Mouse (Mus musculus) kidney, postnatal 0 days (tissue): Measurements from ENCODE around the gene AI837181. TPM values are rescaled to one million over a fixed set of nuclear protein-coding genes. Genes with fewer than 3 reads are reported as not detected.

Experiments
- ATAC-seq: fragments of 200-750 bp; cut with Nextera tagmentation; replicated peaks from 2 replicates; pipeline ENCODE4 v1.8.0; 2017; ENCODE audit warnings: low read depth, moderate number of reproducible peaks, moderate TSS enrichment, moderate library complexity; ENCODE audit not compliant: low FRiP score
- DNase-seq: peaks from one replicate; pipeline ENCODE4 v3.0.0-alpha.2; 2016; ENCODE audit warnings: low spot score
- H3K27ac ChIP-seq: fragments of 300-500 bp; sonication (generic); 2 replicates; pipeline ENCODE4 v1.5.1; 2014; ENCODE audit warnings: mild to moderate bottlenecking
- H3K27me3 ChIP-seq: fragments of 300-500 bp; sonication (generic); 2 replicates; pipeline ENCODE4 v1.6.1; 2014; ENCODE audit warnings: low read length, mixed read lengths; ENCODE audit not compliant: insufficient read depth
- H3K36me3 ChIP-seq: fragments of 300-500 bp; sonication (generic); 2 replicates; pipeline ENCODE4 v1.6.1; 2014; ENCODE audit warnings: low read length, mixed read lengths; ENCODE audit not compliant: insufficient read depth
- H3K4me1 ChIP-seq: fragments of 300-500 bp; sonication (generic); replicated peaks from 2 replicates; pipeline ENCODE4 v1.6.1; 2014; ENCODE audit warnings: antibody characterized with exemption, low read length, mixed read lengths; ENCODE audit not compliant: insufficient read depth
- H3K4me2 ChIP-seq: fragments of 300-500 bp; sonication (generic); 2 replicates; pipeline ENCODE4 v1.6.1; 2014; ENCODE audit warnings: mild to moderate bottlenecking, low read length, moderate library complexity, mixed read lengths
- H3K4me3 ChIP-seq: fragments of 300-500 bp; sonication (generic); replicated peaks from 2 replicates; pipeline ENCODE4 v1.5.1; 2014; ENCODE audit warnings: low read depth, low read length
- H3K9ac ChIP-seq: fragments of 300-500 bp; sonication (generic); 2 replicates; pipeline ENCODE4 v1.6.1; 2014; ENCODE audit warnings: low read depth, low read length
- H3K9me3 ChIP-seq: fragments of 300-500 bp; sonication (generic); replicated peaks from 2 replicates; pipeline ENCODE4 v1.6.1; 2016; ENCODE audit warnings: low read length, inconsistent platforms, mixed read lengths
- CTCF ChIP-seq: IDR thresholded peaks from 2 replicates; pipeline ENCODE4 v1.5.1; 2016; ENCODE audit warnings: antibody characterized with exemption, low read depth, mild to moderate bottlenecking, moderate library complexity
- WGBS: fragments of 180-500 bp; shearing (Covaris S2); extraction: QIAGEN DNeasy Blood & Tissue Kit; methylation state at CpG from one replicate; pipeline ENCODE4 v1.1.7; 2014; 5-methylcytosine and 5-hydroxymethylcytosine counted together
- polyA plus RNA-seq: library from polyadenylated mRNA; unstranded; fragments of >200 nt; fragmentation: Nextera tagmentation; extraction: Ambion mirVana; gene quantifications from 2 replicates; pipeline ENCODE4 v1.2.1, GENCODE M21; 2015

Gene AI837181
- polyA plus RNA-seq, 1 experiment from 2014 or later = 55.8 TPM

- Histone ChIP-seq H3K9ac (no peak overlapping the region), H3K4me2 (no peak overlapping the region), H3K36me3 (peaks cover 27% of the 10 kb centered on the region; the same call in 1 of the 2 replicates), H3K4me3 (no peak overlapping the region), H3K9me3 (no peaks in the 10 kb centered on the region), H3K27me3 (no peaks in the 10 kb centered on the region), H3K27ac (no peak overlapping the region), H3K4me1 (peaks cover 26% of the 10 kb centered on the region)
- 84% methylated on average over 5 of the region's 5 CpGs for WGBS
- DNase-seq (no peak), ATAC-seq (no peak)
- no peak for TF ChIP-seq CTCF
Observed at GRCm38 (mm10) chr19:5421784-5422183, 3.2 kb upstream of the AI837181 start.

GRCm38 (mm10) chr19:5422267-5422666 is 2.7 kb upstream of the AI837181 start:
- peaks cover 27% of the 10 kb centered on the region; the same call in 1 of the 2 replicates for H3K36me3 ChIP-seq
- H3K4me2 ChIP-seq = no peak overlapping the region
- no peak overlapping the region for H3K9ac ChIP-seq
- no peaks in the 10 kb centered on the region for H3K9me3 ChIP-seq
- DNase-seq = no peak
- H3K4me1 ChIP-seq = peaks cover 30% of the 10 kb centered on the region
- TF ChIP-seq CTCF = no peak
- ATAC-seq = no peak
- H3K4me3 ChIP-seq = no peak overlapping the region
- 82% methylated on average over 10 of the region's 10 CpGs for WGBS
- no peak overlapping the region for H3K27ac ChIP-seq
- H3K27me3 ChIP-seq = no peaks in the 10 kb centered on the region

GRCm38 (mm10) chr19:5422895-5423443 is 2.0 kb upstream of the AI837181 start:
- WGBS = 84% methylated on average over 9 of the region's 9 CpGs

GRCm38 (mm10) chr19:5423561-5423960 is 1.4 kb upstream of the AI837181 start:
- ATAC-seq (no peak), DNase-seq (no peak)
- no peaks in the 10 kb centered on the region for H3K9me3 ChIP-seq
- H3K4me3 ChIP-seq = peak overlapping the region; percentile 67
- peak overlapping the region; percentile 85 for H3K9ac ChIP-seq
- H3K4me1 ChIP-seq = peaks cover 30% of the 10 kb centered on the region
- peak overlapping the region; percentile 92 for H3K27ac ChIP-seq
- H3K4me2 ChIP-seq = peak overlapping the region; percentile 78
- no peaks in the 10 kb centered on the region for H3K27me3 ChIP-seq
- TF ChIP-seq CTCF = no peak
- WGBS = 57% methylated on average over 12 of the region's 12 CpGs
- peaks cover 25% of the 10 kb centered on the region; the same call in 1 of the 2 replicates for H3K36me3 ChIP-seq

More at GRCm38 (mm10) chr19:5422895-5423443, 2.0 kb upstream of the AI837181 start:
- peak overlapping the region; percentile 78; the same call in 1 of the 2 replicates for H3K4me2 ChIP-seq
- no peak for DNase-seq
- H3K27me3 ChIP-seq = no peaks in the 10 kb centered on the region
- H3K27ac ChIP-seq = no peak overlapping the region
- no peaks in the 10 kb centered on the region for H3K9me3 ChIP-seq
- H3K9ac ChIP-seq = peak overlapping the region; percentile 85; the same call in 1 of the 2 replicates
- peaks cover 30% of the 10 kb centered on the region for H3K4me1 ChIP-seq
- no peak for ATAC-seq
- H3K36me3 ChIP-seq = peaks cover 27% of the 10 kb centered on the region; the same call in 1 of the 2 replicates
- H3K4me3 ChIP-seq = peak overlapping the region; percentile 67; the same call in 1 of the 2 replicates
- TF ChIP-seq CTCF = no peak

- DNase-seq = peak; percentile 80
- H3K9me3 ChIP-seq = no peaks in the 10 kb centered on the region
- peaks cover 25% of the 10 kb centered on the region; the same call in 1 of the 2 replicates for H3K36me3 ChIP-seq
- TF ChIP-seq CTCF = peak; percentile 43
- peaks cover 30% of the 10 kb centered on the region for H3K4me1 ChIP-seq
- under 1% methylated on average over 28 of the region's 48 CpGs for WGBS
- H3K4me2 ChIP-seq = peak overlapping the region; percentile 78
- peak overlapping the region; percentile 85 for H3K9ac ChIP-seq
- H3K4me3 ChIP-seq = peak overlapping the region; percentile 67
- no peaks in the 10 kb centered on the region for H3K27me3 ChIP-seq
- ATAC-seq = peak; percentile 67
- H3K27ac ChIP-seq = peak overlapping the region; percentile 92
Observed at GRCm38 (mm10) chr19:5424092-5424781, 707 bp upstream of the AI837181 start.

- ATAC-seq (no peak), DNase-seq (no peak)
- no peak for TF ChIP-seq CTCF
- peaks cover 30% of the 10 kb centered on the region for H3K4me1 ChIP-seq
- H3K9ac ChIP-seq = peak overlapping the region; percentile 85
- no peaks in the 10 kb centered on the region for H3K9me3 ChIP-seq
- peak overlapping the region; percentile 67 for H3K4me3 ChIP-seq
- H3K4me2 ChIP-seq = peak overlapping the region; percentile 76
- peaks cover 19% of the 10 kb centered on the region; the same call in 1 of the 2 replicates for H3K36me3 ChIP-seq
- WGBS = 76% methylated on average over 18 of the region's 18 CpGs
- peak overlapping the region; percentile 82; the same call in 1 of the 2 replicates for H3K27ac ChIP-seq
- no peaks in the 10 kb centered on the region for H3K27me3 ChIP-seq
Observed at GRCm38 (mm10) chr19:5425906-5426565, 1.1 kb downstream of the AI837181 start.
